Mouse (Mus musculus) heart, embryonic 11.5 days (tissue): ENCODE measurements around the gene Jaml. TPM values are rescaled to one million over a fixed set of nuclear protein-coding genes. Genes with fewer than 3 reads are reported as not detected.
"Not testable (repeated sequence)": the region's sequence is repeated elsewhere in the genome, so short reads cannot be mapped to it uniquely, and the experiment has no call there.

ENCODE experiments used
- ATAC-seq: fragments of 200-750 bp; cut with Nextera tagmentation; replicated peaks from 2 replicates; pipeline ENCODE4 v1.8.0; 2017; ENCODE audit warnings: moderate library complexity; ENCODE audit not compliant: insufficient number of reproducible peaks, low FRiP score, low TSS enrichment
- H3K27ac ChIP-seq: fragments of 300-500 bp; sonication (generic); 2 replicates; pipeline ENCODE4 v1.5.1; 2014; ENCODE audit warnings: mild to moderate bottlenecking, low read depth, low read length
- H3K27me3 ChIP-seq: fragments of 300-500 bp; sonication (generic); 2 replicates; pipeline ENCODE4 v1.6.1; 2014; ENCODE audit warnings: mild to moderate bottlenecking, low read length, mixed read lengths; ENCODE audit not compliant: control insufficient read depth, insufficient read depth
- H3K36me3 ChIP-seq: fragments of 300-500 bp; sonication (generic); 2 replicates; pipeline ENCODE4 v1.6.1; 2014; ENCODE audit warnings: mild to moderate bottlenecking, low read length, moderate library complexity, mixed read lengths; ENCODE audit not compliant: control insufficient read depth, insufficient read depth
- H3K4me1 ChIP-seq: fragments of 300-500 bp; sonication (generic); 2 replicates; pipeline ENCODE4 v1.6.1; 2014; ENCODE audit warnings: low read length; ENCODE audit not compliant: control insufficient read depth, insufficient read depth
- H3K4me2 ChIP-seq: fragments of 300-500 bp; sonication (generic); 2 replicates; pipeline ENCODE4 v1.6.1; 2014; ENCODE audit warnings: mild to moderate bottlenecking, moderate library complexity
- H3K4me3 ChIP-seq: fragments of 300-500 bp; sonication (generic); 2 replicates; pipeline ENCODE4 v1.5.1; 2014; ENCODE audit warnings: low read depth, low read length
- H3K9ac ChIP-seq: fragments of 300-500 bp; sonication (generic); 2 replicates; pipeline ENCODE4 v1.6.1; 2014; ENCODE audit warnings: mild to moderate bottlenecking, low read depth, low read length, moderate library complexity
- H3K9me3 ChIP-seq: fragments of 300-500 bp; sonication (generic); replicated peaks from 2 replicates; pipeline ENCODE4 v1.6.1; 2016; ENCODE audit warnings: low read length; ENCODE audit not compliant: control insufficient read depth
- WGBS: fragments of 180-500 bp; shearing (Covaris S2); extraction: QIAGEN DNeasy Blood & Tissue Kit; methylation state at CpG from one replicate; pipeline ENCODE4 v1.1.7; 2014; ENCODE audit not compliant: insufficient replicate concordance; 5-methylcytosine and 5-hydroxymethylcytosine counted together
- polyA plus RNA-seq: library from polyadenylated mRNA; unstranded; fragments of >200 nt; fragmentation: Nextera tagmentation; extraction: Ambion mirVana; gene quantifications from 2 replicates; pipeline ENCODE4 v1.2.1, GENCODE M21; 2014

The Jaml gene
- 0.31 and 0.36 TPM in 2 replicates for polyA plus RNA-seq

DNA sequence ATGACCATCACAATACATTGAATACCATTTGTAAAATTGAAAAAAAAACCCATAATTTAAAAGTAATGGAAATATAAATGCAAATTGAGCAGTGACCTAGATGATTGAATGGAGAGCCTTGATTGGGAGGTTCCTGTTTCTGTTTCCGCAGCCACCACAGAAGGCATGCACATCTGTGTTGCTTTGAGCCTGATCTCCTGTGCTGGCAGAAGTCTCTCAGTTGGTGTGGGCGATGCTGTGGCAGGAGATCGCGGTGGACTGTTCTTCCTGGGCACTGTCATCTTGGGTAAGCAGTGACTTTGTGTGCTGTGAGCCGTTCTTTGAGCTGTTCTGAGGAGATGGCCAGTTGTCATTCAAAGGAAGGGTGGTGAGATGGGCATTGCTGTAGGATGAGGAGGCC lies at the start of gene Jaml:
TSS of gene Jaml (plus strand) at position 173 of the 400 bp plus-strand sequence.
- H3K36me3 ChIP-seq, result no peaks in the 10 kb centered on the region
- H3K4me1 ChIP-seq, result no peaks in the 10 kb centered on the region
- H3K27ac ChIP-seq, result no peak within 1 kb of the TSS
- WGBS, result 84% methylated on average over 5 of the region's 5 CpGs
- H3K4me2 ChIP-seq, result no peak within 1 kb of the TSS
- no peak within 1 kb of the TSS for H3K4me3 ChIP-seq
- ATAC-seq, result no peak
- no peak within 1 kb of the TSS for H3K9ac ChIP-seq
- peaks cover 8% of the 10 kb centered on the region for H3K27me3 ChIP-seq
- no peaks in the 10 kb centered on the region for H3K9me3 ChIP-seq

GRCm38 (mm10) chr9:45030341-45030740 lies 48.6 kb upstream of the Jaml start:
- no peak for ATAC-seq
- H3K27me3 ChIP-seq, result peaks cover 25% of the 10 kb centered on the region
- H3K9me3 ChIP-seq, result no peaks in the 10 kb centered on the region
- WGBS, result 50% methylated on average over 6 of the region's 6 CpGs
- H3K36me3 ChIP-seq, result no peaks in the 10 kb centered on the region
- H3K27ac ChIP-seq, result no peak overlapping the region
- H3K4me1 ChIP-seq, result no peaks in the 10 kb centered on the region
- no peak overlapping the region for H3K4me3 ChIP-seq
- no peak overlapping the region for H3K9ac ChIP-seq
- H3K4me2 ChIP-seq, result no peak overlapping the region

DNA sequence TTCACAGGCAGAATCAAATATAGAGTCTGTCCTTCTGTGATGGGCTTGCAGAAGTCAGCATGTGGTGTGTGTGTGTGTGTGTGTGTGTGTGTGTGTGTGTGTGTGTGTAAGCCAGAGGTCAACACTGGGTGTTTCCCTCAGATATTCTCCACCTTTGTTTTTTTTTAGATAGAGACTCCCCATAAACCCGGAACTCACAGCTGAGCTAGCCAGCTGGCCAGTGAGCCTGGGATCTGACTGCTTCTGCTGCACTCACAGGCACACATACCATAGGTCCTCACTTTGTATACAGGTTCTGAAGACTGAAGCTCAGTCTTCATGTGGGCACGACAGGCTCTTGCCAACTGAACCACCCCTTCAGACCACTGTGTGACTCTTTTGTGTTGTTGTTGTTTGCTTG lies 46.7 kb upstream of the Jaml start:
- ATAC-seq, result no peak
- Histone ChIP-seq H3K4me2 (no peak overlapping the region), H3K9ac (no peak overlapping the region), H3K4me1 (no peaks in the 10 kb centered on the region), H3K9me3 (no peaks in the 10 kb centered on the region), H3K27ac (no peak overlapping the region), H3K27me3 (peaks cover 19% of the 10 kb centered on the region), H3K36me3 (no peaks in the 10 kb centered on the region), H3K4me3 (no peak overlapping the region)
- WGBS, result 55% methylated on average over 2 of the region's 2 CpGs

DNA sequence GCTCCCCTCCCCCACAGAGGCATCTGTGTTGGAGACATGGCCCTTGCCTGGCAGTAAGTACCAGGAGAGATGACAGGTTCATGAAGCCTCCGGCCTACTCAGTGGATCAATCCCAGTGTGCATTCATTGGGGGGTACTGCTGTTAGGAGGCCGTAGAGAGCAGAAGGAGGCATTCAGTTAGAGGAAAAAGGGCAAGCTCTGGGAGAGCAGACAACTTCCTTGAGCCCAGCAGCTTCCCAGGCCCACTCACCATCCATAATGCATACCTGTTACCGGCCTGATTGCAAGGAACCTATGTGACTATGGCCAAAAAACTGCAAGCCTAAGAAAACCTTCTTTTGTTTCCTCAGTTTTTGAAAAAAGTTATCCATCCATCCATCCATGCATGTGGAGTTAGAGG lies 44.5 kb upstream of the Jaml start:
- Histone ChIP-seq H3K9ac (no peak overlapping the region), H3K27me3 (peaks cover 14% of the 10 kb centered on the region), H3K36me3 (no peaks in the 10 kb centered on the region), H3K4me3 (no peak overlapping the region), H3K4me1 (no peaks in the 10 kb centered on the region), H3K4me2 (no peak overlapping the region), H3K9me3 (no peaks in the 10 kb centered on the region), H3K27ac (no peak overlapping the region)
- 70% methylated on average over 3 of the region's 3 CpGs for WGBS
- no peak for ATAC-seq

DNA sequence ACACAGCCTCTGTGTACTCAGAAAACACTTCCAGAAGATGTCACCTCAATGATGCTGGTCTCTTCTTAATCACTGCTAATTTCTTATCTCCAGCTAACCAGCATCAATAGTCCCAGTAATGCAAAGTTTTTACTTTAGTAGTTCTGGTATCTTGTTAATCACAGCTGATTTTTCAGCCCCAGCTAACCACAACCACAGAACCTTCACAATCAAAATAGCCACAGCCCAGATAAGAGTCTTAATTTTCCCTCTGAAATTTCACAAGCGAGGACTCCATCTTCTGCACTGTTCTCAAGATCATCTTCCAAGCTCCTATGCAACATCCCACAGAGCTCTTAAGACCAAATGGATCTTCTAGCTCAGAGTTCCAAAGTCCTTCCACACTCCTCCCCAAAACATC lies 41.2 kb upstream of the Jaml start:
- H3K36me3 ChIP-seq, ATAC-seq, H3K4me2 ChIP-seq, H3K4me3 ChIP-seq, H3K27ac ChIP-seq, H3K4me1 ChIP-seq, H3K9me3 ChIP-seq, H3K9ac ChIP-seq: not testable (repeated sequence)
- H3K27me3 ChIP-seq, result peaks cover 38% of the 10 kb centered on the region
- WGBS, result 54% methylated on average over 1 of the region's 1 CpGs

DNA sequence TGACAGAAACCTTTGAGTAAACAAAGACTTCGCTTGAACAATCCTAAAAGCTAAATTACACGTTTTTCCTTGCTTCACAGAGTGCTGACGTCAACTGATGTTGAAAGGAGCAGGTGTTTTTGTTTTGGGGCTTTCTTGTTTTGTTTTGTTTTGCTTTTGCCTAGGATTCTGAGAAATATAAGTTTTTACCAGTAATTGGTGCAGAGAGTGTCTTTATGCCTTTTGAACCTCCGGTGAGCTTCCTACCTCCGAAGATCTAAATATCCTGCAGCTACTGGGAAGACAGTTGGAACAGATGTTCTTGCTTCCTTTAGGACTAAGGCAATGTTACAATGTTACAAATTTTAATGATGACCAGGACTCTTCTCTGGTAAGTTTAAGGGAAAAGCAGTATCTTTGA lies 39.5 kb upstream of the Jaml start, which contains the start of gene Mpzl2:
TSS of gene Mpzl2 (plus strand) at position 301 of the 400 bp plus-strand sequence.
- no peak within 1 kb of the TSS for H3K4me3 ChIP-seq
- H3K4me1 ChIP-seq, result peaks cover 10% of the 10 kb centered on the region
- WGBS, result 52% methylated on average over 5 of the region's 5 CpGs
- H3K36me3 ChIP-seq, result no peaks in the 10 kb centered on the region
- H3K4me2 ChIP-seq, result no peak within 1 kb of the TSS; the same call in none of the 2 replicates
- H3K27ac ChIP-seq, result no peak within 1 kb of the TSS
- no peak within 1 kb of the TSS for H3K9ac ChIP-seq
- peaks cover 52% of the 10 kb centered on the region for H3K27me3 ChIP-seq
- no peaks in the 10 kb centered on the region for H3K9me3 ChIP-seq
- no peak for ATAC-seq

GRCm38 (mm10) chr9:45040066-45040845 lies 38.7 kb upstream of the Jaml start:
- H3K27ac ChIP-seq, result no peak overlapping the region
- no peaks in the 10 kb centered on the region for H3K36me3 ChIP-seq
- no peaks in the 10 kb centered on the region for H3K9me3 ChIP-seq
- ATAC-seq, result no peak
- H3K4me3 ChIP-seq, result no peak overlapping the region
- H3K27me3 ChIP-seq, result peaks cover 57% of the 10 kb centered on the region
- peaks cover 10% of the 10 kb centered on the region for H3K4me1 ChIP-seq
- no peak overlapping the region for H3K9ac ChIP-seq
- no peak overlapping the region; the same call in none of the 2 replicates for H3K4me2 ChIP-seq
- WGBS, result 15% methylated on average over 14 of the region's 14 CpGs

DNA sequence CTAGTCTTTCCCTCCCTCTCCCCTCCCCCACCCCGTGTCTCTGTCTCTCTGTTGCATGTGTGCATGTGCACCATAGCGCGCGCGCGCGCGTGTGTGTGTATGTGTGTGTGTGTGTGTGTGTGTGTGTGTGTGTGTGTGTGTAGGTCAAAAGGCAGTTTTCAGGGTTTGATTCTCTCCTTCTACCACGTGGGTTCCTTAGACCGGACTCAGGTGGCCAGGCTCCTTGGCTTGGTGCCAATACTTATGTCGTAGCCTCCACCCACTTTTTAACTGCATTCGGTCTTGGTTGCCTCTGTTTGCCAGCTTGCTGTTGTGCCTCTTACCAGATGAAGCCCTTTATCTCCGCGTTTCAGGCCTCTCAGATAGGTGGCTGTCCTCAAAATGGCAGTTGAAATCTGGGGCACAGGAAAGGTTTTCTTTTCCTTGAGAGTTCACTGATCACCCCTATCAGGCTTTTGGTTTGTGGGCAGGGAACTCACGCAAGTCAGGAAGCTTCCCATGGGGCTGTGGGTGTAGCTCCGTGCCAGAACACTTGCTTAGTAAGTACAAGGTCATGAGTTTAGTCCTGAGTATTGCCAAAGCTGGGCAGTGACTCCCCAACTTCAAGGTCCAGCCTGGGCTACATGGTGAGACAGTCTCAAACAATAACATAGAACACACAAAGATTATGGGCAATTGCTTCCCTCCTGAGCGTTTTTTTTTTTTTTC lies 37.7 kb upstream of the Jaml start:
- H3K4me3 ChIP-seq, result no peak overlapping the region
- WGBS, result 35% methylated on average over 17 of the region's 17 CpGs
- ATAC-seq, result no peak
- no peaks in the 10 kb centered on the region for H3K9me3 ChIP-seq
- no peaks in the 10 kb centered on the region for H3K36me3 ChIP-seq
- peaks cover 57% of the 10 kb centered on the region for H3K27me3 ChIP-seq
- no peak overlapping the region; the same call in 1 of the 2 replicates for H3K4me2 ChIP-seq
- no peak overlapping the region for H3K27ac ChIP-seq
- H3K4me1 ChIP-seq, result peaks cover 10% of the 10 kb centered on the region
- no peak overlapping the region for H3K9ac ChIP-seq
